Mouse (Mus musculus) subcutaneous adipose tissue, adult 2 months (tissue): ENCODE results near the gene Gpx3. TPM values are rescaled to one million over a fixed set of nuclear protein-coding genes. Genes with fewer than 3 reads are reported as not detected.

Experiments
- polyA plus RNA-seq: library from polyadenylated mRNA; depleted of rRNA; stranded (reverse); fragments of >200 nt; gene quantifications from 2 replicates; pipeline ENCODE4 v1.2.3, GENCODE M21; 2012; ENCODE audit warnings: low replicate concordance; rRNA removed

Gene Gpx3
- polyA plus RNA-seq, result 160 and 332 TPM in 2 replicates

DNA sequence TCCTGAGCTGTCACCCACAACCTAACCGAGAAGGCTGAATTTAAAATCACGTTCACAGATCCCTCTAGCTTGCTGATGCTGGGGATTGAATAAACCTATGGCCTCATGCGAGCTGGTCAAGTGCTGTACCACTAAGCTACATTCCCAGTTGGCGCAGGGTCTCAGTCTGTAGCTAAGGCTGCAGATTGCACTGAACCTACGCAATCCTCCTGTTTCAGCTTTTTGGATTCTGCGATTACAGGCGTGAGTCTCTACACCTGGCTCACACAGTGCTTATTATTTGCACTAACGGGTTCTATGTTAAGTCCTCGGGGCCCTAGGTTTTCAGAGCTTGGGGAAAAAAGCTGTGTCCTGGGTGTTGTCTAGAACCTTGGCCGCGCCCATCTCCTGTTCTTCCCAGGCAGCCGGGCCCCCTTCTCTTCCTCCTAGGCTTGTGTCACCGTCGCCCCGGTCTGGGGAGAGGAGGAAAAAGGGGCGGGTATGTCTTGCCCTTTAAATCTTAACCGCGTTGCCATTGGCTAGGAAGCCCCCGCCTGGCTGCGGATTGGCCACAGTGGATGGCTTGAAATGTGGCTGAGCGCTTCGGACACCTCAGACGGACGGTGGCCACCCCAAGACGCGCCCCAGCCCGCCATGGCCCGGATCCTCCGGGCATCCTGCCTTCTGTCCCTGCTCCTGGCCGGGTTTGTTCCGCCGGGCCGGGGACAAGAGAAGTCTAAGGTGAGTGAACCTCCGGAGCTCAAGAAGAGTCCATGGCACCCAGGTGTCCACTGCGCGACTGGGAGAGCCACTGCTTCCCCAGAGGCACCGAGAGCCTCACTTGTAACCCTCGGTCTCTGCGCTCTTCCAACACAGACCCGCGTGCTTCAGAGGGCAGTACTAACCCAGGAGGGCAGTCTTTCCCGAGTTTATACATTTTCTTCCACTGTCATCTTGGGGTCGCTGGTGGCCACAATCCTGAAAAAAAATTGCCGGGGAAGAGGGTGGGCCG, at the start of gene Gpx3:
Gene Gpx3 (plus strand): TSS at position 121 of the 991 bp plus-strand sequence.

DNA sequence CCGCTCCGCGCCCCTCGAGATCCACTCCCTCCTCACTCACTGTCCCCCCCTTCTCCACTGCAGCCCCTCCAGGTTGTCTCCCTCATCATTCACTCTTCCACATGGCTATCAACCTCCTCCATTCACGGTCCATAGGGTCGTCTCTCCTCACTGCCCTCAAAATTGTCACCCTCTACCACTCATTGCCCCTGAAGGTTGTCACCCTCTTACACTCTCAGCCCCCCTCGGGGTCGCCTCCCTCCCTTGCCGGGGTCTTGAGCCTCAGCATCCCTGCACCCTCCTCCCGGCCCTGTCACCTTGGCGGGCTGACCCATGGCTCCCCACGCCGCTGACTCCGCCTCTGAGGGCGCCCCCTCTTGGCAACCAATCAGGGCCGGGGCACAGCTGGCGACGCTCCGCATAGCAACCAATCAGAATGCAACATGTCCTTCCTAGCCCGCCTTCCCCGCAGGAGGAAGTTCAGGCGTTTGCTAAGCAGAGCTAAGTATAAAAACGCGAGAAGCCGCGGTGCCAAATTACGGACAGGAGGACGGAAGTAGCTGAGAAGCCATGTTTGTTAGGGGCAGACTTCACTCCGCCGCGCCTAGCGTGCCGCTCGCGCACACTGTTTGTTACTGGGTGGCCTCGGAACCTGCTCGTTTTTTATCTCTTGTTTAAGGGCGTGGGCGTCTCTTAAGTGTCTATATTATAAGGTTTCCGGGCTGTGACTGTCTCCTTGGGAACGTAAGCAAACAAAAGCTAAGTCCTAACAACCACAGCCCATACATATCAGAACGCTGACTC, 41.8 kb upstream of the Gpx3 start, which contains the start of gene Lyrm7:
Gene Lyrm7 (minus strand): TSS at position 661 of the 783 bp plus-strand sequence.

DNA sequence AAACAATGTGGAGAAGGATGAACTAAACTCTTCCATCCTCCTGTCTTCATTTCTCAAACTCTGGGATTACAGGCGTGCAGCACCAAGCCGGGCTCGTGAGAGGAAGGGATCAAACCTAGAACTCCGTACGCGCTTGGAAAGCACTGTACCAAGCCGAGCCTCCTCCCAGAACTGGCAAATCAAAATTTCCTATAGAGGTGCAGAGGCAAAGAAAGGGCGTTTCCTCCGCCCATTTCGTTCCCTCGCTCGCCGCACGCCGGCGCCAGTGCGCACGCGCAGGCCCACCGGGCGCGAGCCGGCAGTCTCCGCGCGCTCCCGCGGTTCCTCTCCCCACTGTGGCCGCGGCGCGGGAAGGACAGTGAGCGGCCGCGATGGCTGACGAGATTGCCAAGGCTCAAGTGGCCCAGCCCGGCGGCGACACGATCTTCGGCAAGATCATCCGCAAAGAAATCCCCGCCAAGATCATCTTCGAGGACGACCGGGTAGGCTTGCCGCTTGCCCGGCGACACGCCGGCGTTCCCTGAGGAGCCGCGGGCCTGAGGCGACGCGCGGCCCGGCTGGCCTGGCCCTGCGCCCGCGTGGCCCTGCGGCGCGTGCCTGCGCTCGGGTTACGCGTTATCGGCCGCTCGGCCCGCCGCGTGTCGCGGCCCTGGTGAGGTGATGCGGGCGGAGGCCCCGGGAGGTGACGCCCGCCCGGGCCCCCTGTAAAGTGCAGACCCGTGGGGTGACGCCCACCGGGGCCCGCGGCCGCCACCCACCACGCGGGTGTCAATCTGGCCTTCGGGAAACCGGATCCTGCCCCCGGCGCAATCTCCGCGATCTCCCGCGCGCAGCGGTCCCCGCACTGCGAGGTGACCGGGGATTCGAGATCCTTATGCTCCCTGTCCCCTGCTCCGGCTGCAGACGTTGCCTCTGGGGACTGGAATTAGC, 35.9 kb upstream of the Gpx3 start, which contains the start of gene Hint1:
Gene Hint1 (plus strand): TSS at position 265 of the 930 bp plus-strand sequence.

Other genes with a start within 250 kb of the Gpx3 start
- gene Cdc42se2, start 114.8 kb upstream of the Gpx3 start, polyA plus RNA-seq, result 36.7 and 43.0 TPM in 2 replicates
- gene Lyrm7, start 41.5 kb upstream of the Gpx3 start, polyA plus RNA-seq, result 1.7 and 3.4 TPM in 2 replicates
- gene Hint1, start 36.1 kb upstream of the Gpx3 start, polyA plus RNA-seq, result 263 and 469 TPM in 2 replicates
- gene Tnip1, start 60.5 kb downstream of the Gpx3 start, polyA plus RNA-seq, result 36.3 and 38.0 TPM in 2 replicates
- gene Anxa6, start 131.0 kb downstream of the Gpx3 start, polyA plus RNA-seq, result 378 and 412 TPM in 2 replicates
- 13.3 and 14.6 TPM in 2 replicates for gene Ccdc69, start 175.7 kb downstream of the Gpx3 start, polyA plus RNA-seq
- 108 and 171 TPM in 2 replicates for gene Gm2a, start 195.7 kb downstream of the Gpx3 start, polyA plus RNA-seq
- gene Slc36a3, start 249.3 kb downstream of the Gpx3 start, polyA plus RNA-seq, result 0.10 TPM in 1 of 2 replicates, not detected in the other